Mouse (Mus musculus) hindbrain, embryonic 15.5 days (tissue): Measurements from ENCODE around the gene Men1. TPM values are rescaled to one million over a fixed set of nuclear protein-coding genes. Genes with fewer than 3 reads are reported as not detected.
A peak's percentile ranks its signal among the peaks of the same experiment; 100 is the strongest.

Experiments
- ATAC-seq: fragments of 200-750 bp; cut with Nextera tagmentation; 2 replicates; pipeline ENCODE4 v1.8.0; 2017; ENCODE audit warnings: low read depth, moderate number of reproducible peaks, moderate TSS enrichment; ENCODE audit not compliant: low FRiP score
- H3K27ac ChIP-seq: fragments of 300-500 bp; sonication (generic); replicated peaks from 2 replicates; pipeline ENCODE4 v1.5.1; 2015; ENCODE audit warnings: mild to moderate bottlenecking, inconsistent platforms
- H3K27me3 ChIP-seq: fragments of 300-500 bp; sonication (generic); 2 replicates; pipeline ENCODE4 v1.6.1; 2015; ENCODE audit warnings: control low read depth, inconsistent platforms
- H3K36me3 ChIP-seq: fragments of 300-500 bp; sonication (generic); 2 replicates; pipeline ENCODE4 v1.6.1; 2015; ENCODE audit warnings: control low read depth, inconsistent platforms
- H3K4me1 ChIP-seq: fragments of 300-500 bp; sonication (generic); replicated peaks from 2 replicates; pipeline ENCODE4 v1.6.1; 2015; ENCODE audit warnings: control low read depth, inconsistent platforms
- H3K4me2 ChIP-seq: fragments of 300-500 bp; sonication (generic); 2 replicates; pipeline ENCODE4 v1.6.1; 2015; ENCODE audit warnings: moderate library complexity, mild to moderate bottlenecking, inconsistent platforms
- H3K4me3 ChIP-seq: fragments of 300-500 bp; sonication (generic); 2 replicates; pipeline ENCODE4 v1.5.1; 2015; ENCODE audit warnings: mild to moderate bottlenecking, inconsistent platforms
- H3K9ac ChIP-seq: fragments of 300-500 bp; sonication (generic); 2 replicates; pipeline ENCODE4 v1.6.1; 2015; ENCODE audit warnings: inconsistent platforms
- H3K9me3 ChIP-seq: fragments of 300-500 bp; sonication (generic); 2 replicates; pipeline ENCODE4 v1.6.1; 2016; ENCODE audit warnings: control low read depth, inconsistent platforms
- WGBS: fragments of 180-500 bp; shearing (Covaris S2); methylation state at CpG from one replicate; pipeline ENCODE4 v1.1.7; 2015; 5-methylcytosine and 5-hydroxymethylcytosine counted together
- polyA plus RNA-seq: library from polyadenylated mRNA; unstranded; fragments of >200 nt; fragmentation: Nextera tagmentation; extraction: Ambion mirVana; gene quantifications from 2 replicates; pipeline ENCODE4 v1.2.1, GENCODE M21; 2015

The Men1 gene
- polyA plus RNA-seq, 1 experiment from 2014 or later: 82.3 TPM

- Histone ChIP-seq H3K4me1 (peaks cover 7% of the 10 kb centered on the region; the same call in 1 of the 2 replicates), H3K4me3 (no peak overlapping the region), H3K9me3 (no peaks in the 10 kb centered on the region), H3K27ac (no peak overlapping the region), H3K36me3 (peaks cover 44% of the 10 kb centered on the region), H3K27me3 (no peaks in the 10 kb centered on the region), H3K9ac (no peak overlapping the region), H3K4me2 (no peak overlapping the region)
- 96% methylated on average over 5 of the region's 5 CpGs for WGBS
- no peak for ATAC-seq
Observed at GRCm38 (mm10) chr19:6296551-6297210, 38.1 kb upstream of the Men1 start.

- 95% methylated on average over 9 of the region's 9 CpGs for WGBS
- peaks cover 44% of the 10 kb centered on the region for H3K36me3 ChIP-seq
- no peak overlapping the region for H3K27ac ChIP-seq
Observed at GRCm38 (mm10) chr19:6297641-6298040, 37.1 kb upstream of the Men1 start.

DNA sequence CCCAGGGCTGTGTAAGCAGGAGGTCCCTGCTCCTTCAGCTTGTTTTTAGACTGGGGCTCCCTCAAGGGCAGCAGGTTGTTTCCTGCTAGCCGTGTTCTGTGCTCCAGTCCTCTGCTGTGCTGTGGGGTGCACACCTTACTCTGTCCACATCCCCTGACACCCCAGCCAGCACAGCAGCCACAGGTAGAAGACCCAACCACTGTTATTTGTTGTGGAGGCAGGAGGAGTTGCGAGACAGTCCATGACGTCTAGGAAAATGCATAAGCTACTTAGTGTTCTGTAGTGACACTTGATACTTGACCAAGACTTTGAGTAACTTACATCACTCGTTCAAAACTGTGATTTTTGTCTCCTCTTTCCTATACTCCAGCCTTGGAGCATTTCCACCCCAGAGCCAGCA, 35.8 kb upstream of the Men1 start:
- H3K27me3 ChIP-seq: no peaks in the 10 kb centered on the region
- ATAC-seq: no peak
- H3K4me2 ChIP-seq: no peak overlapping the region
- H3K9ac ChIP-seq: no peak overlapping the region
- H3K27ac ChIP-seq: no peak overlapping the region
- H3K36me3 ChIP-seq: peaks cover 44% of the 10 kb centered on the region
- peaks cover 10% of the 10 kb centered on the region for H3K4me1 ChIP-seq
- 90% methylated on average over 4 of the region's 4 CpGs for WGBS
- no peaks in the 10 kb centered on the region for H3K9me3 ChIP-seq
- H3K4me3 ChIP-seq: no peak overlapping the region

More at GRCm38 (mm10) chr19:6297641-6298040, 37.1 kb upstream of the Men1 start:
- Histone ChIP-seq H3K9me3 (no peaks in the 10 kb centered on the region), H3K4me2 (no peak overlapping the region), H3K4me3 (no peak overlapping the region), H3K9ac (no peak overlapping the region), H3K27me3 (no peaks in the 10 kb centered on the region), H3K4me1 (peaks cover 10% of the 10 kb centered on the region)
- ATAC-seq: no peak

DNA sequence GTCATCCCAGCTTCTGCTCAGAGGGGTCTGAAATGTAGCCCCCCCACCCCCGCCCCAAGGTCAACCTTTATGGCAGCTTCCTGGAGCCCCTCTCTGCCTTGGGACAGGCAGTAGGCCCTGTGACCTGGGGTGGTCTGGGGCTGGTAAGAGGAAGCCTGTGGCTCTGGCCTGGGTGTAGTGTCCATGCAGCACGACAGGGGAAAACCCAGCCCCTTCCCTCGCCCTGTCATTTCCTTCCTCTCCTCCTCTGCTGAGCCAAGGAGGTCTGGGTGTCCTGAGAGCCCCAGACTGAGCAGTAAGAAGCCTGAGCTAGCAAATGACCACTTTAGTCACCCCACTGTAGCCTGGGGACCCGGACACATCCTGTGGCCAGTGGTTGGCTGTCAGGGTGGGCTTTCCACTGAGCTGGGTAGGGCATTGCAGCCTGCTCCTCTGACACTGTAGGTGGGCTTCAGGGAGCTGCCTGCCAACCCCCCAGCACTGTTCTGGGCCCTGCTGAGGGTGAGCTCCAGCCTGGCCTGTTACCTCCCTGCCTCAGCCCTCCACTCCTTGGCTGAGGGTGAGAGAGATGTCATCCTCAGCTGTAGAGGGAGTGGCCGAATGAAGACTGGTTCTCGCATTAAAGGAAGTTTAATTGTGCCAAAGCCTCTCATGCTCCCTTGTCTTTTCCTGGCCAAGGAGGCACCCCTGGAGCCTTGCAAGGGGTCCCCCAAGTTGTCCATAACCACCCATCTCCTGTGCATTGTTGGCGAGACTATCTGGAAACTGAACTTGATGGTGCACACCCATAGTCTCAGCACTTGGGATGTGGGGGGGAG, 35.1 kb upstream of the Men1 start:
- 87% methylated on average over 7 of the region's 7 CpGs for WGBS
- Histone ChIP-seq H3K27ac (0 out of 2 replicates have a peak overlapping the region, but pooled peaks have one; percentile 23), H3K4me3 (no peak overlapping the region), H3K9me3 (no peaks in the 10 kb centered on the region), H3K4me1 (peaks cover 10% of the 10 kb centered on the region), H3K27me3 (no peaks in the 10 kb centered on the region), H3K36me3 (peaks cover 44% of the 10 kb centered on the region), H3K9ac (no peak overlapping the region), H3K4me2 (no peak overlapping the region)
- no peak for ATAC-seq

- ATAC-seq: no peak
- Histone ChIP-seq H3K4me3 (no peak overlapping the region), H3K36me3 (peaks cover 36% of the 10 kb centered on the region), H3K9me3 (no peaks in the 10 kb centered on the region), H3K4me2 (no peak overlapping the region), H3K27ac (no peak overlapping the region), H3K9ac (no peak overlapping the region), H3K27me3 (no peaks in the 10 kb centered on the region), H3K4me1 (peaks cover 10% of the 10 kb centered on the region)
- 51% methylated on average over 7 of the region's 7 CpGs for WGBS
Observed at GRCm38 (mm10) chr19:6300402-6300841, 34.4 kb upstream of the Men1 start.

GRCm38 (mm10) chr19:6302114-6302513, 32.7 kb upstream of the Men1 start:
- WGBS: 93% methylated on average over 5 of the region's 5 CpGs
- H3K9ac ChIP-seq: no peak overlapping the region
- H3K4me1 ChIP-seq: peaks cover 17% of the 10 kb centered on the region
- no peak overlapping the region for H3K4me2 ChIP-seq
- H3K27me3 ChIP-seq: no peaks in the 10 kb centered on the region
- no peak overlapping the region for H3K4me3 ChIP-seq
- H3K36me3 ChIP-seq: peaks cover 22% of the 10 kb centered on the region
- H3K27ac ChIP-seq: peak overlapping the region; percentile 25; the same call in 1 of the 2 replicates
- ATAC-seq: no peak
- H3K9me3 ChIP-seq: no peaks in the 10 kb centered on the region

DNA sequence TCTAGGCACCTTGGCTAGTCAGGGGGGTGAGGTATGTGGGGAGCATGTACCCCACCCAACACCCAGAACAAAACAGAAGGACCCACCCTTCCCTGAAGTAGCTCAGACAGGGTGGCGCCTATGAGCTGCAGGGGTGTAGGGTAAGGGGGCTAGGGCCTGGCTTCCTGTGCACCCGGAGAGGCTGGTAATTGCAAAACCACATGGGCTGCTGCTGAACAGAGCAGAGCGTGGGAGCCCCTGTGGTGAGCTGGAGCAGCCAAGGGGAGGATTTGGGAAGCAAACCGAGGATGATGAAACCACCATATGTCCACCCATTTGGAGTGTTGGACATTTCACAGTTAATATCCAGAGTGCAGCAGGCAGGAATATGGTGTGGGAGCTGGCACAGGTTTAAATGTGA, 32.3 kb upstream of the Men1 start:
- Histone ChIP-seq H3K4me2 (no peak overlapping the region), H3K4me3 (no peak overlapping the region), H3K27me3 (no peaks in the 10 kb centered on the region), H3K4me1 (peaks cover 21% of the 10 kb centered on the region), H3K27ac (peak overlapping the region; percentile 25; the same call in 1 of the 2 replicates), H3K9me3 (no peaks in the 10 kb centered on the region), H3K36me3 (peaks cover 17% of the 10 kb centered on the region), H3K9ac (no peak overlapping the region)
- 0 out of 2 replicates have a peak, but pooled peaks have one; percentile 5 for ATAC-seq
- WGBS: 43% methylated on average over 4 of the region's 4 CpGs

GRCm38 (mm10) chr19:6303831-6304230, 30.9 kb upstream of the Men1 start:
- peaks cover 21% of the 10 kb centered on the region for H3K4me1 ChIP-seq
- H3K27me3 ChIP-seq: no peaks in the 10 kb centered on the region
- no peak overlapping the region for H3K9ac ChIP-seq
- H3K4me2 ChIP-seq: no peak overlapping the region
- ATAC-seq: no peak
- no peaks in the 10 kb centered on the region for H3K9me3 ChIP-seq
- WGBS: 80% methylated on average over 6 of the region's 6 CpGs
- H3K27ac ChIP-seq: no peak overlapping the region
- no peak overlapping the region for H3K4me3 ChIP-seq
- peaks cover 4% of the 10 kb centered on the region; the same call in 1 of the 2 replicates for H3K36me3 ChIP-seq

- ATAC-seq: no peak
- Histone ChIP-seq H3K4me3 (no peak overlapping the region), H3K9ac (no peak overlapping the region), H3K9me3 (no peaks in the 10 kb centered on the region), H3K4me2 (no peak overlapping the region), H3K36me3 (no peaks in the 10 kb centered on the region), H3K27ac (no peak overlapping the region), H3K4me1 (peaks cover 19% of the 10 kb centered on the region), H3K27me3 (no peaks in the 10 kb centered on the region)
- WGBS: 25% methylated on average over 5 of the region's 5 CpGs
Observed at GRCm38 (mm10) chr19:6304787-6305516, 29.8 kb upstream of the Men1 start.

DNA sequence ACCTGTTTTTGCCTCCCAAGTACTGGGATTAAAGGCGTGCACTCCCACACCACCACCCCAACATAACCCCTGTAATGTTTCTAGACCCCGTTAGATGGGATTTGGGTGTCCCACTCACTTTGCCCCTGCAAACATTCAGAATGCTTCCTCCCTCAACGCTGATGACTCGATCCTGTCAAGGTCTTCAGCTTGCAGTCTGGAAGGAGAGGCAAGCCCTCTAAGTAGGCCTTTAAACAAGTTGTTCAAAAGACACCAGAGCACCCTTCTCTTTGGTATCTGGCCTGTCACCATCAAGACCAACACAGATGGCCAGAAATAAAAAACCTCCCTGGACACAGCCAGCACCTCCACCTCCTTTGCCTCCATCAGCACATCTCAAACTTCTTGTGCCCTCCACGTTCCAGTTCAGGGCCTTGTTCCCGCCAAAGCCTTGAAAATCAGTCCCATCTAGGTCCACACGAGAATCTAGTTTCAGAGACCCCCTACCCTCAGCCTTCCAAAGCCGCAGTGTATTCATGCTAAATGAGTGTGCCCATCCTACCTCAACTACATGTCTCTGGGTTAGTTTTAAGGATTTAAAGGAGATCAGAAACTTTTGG, 29.2 kb upstream of the Men1 start:
- no peak overlapping the region for H3K9ac ChIP-seq
- no peaks in the 10 kb centered on the region for H3K27me3 ChIP-seq
- 58% methylated on average over 8 of the region's 8 CpGs for whole genome bisulfite sequencing
- H3K4me2 ChIP-seq: peak overlapping the region; percentile 60
- H3K4me1 ChIP-seq: peaks cover 15% of the 10 kb centered on the region
- no peak overlapping the region for H3K27ac ChIP-seq
- no peaks in the 10 kb centered on the region for H3K36me3 ChIP-seq
- ATAC-seq: no peak
- H3K9me3 ChIP-seq: no peaks in the 10 kb centered on the region
- H3K4me3 ChIP-seq: peak overlapping the region; percentile 40

- Histone ChIP-seq H3K4me2 (peak within 1 kb of the TSS; percentile 60), H3K4me1 (peaks cover 15% of the 10 kb centered on the region), H3K27me3 (no peaks in the 10 kb centered on the region), H3K9me3 (no peaks in the 10 kb centered on the region), H3K27ac (no peak within 1 kb of the TSS), H3K36me3 (no peaks in the 10 kb centered on the region), H3K4me3 (peak within 1 kb of the TSS; percentile 40), H3K9ac (peak within 1 kb of the TSS; percentile 27)
- 2% methylated on average over 36 of the region's 38 CpGs for WGBS
- ATAC-seq: peak; percentile 77
Observed at GRCm38 (mm10) chr19:6306137-6306551, 28.6 kb upstream of the Men1 start, which contains the start of gene Cdc42bpg. Cdc42bpg (plus strand) TSS chr19:6306456.
